Mouse (Mus musculus): ENCODE data around the gene Ptafr. TPM values are rescaled to one million over a fixed set of nuclear protein-coding genes. Genes with fewer than 3 reads are reported as not detected.

The Ptafr gene
- polyA plus RNA-seq, 1 experiment: 10.6 TPM

DNA sequence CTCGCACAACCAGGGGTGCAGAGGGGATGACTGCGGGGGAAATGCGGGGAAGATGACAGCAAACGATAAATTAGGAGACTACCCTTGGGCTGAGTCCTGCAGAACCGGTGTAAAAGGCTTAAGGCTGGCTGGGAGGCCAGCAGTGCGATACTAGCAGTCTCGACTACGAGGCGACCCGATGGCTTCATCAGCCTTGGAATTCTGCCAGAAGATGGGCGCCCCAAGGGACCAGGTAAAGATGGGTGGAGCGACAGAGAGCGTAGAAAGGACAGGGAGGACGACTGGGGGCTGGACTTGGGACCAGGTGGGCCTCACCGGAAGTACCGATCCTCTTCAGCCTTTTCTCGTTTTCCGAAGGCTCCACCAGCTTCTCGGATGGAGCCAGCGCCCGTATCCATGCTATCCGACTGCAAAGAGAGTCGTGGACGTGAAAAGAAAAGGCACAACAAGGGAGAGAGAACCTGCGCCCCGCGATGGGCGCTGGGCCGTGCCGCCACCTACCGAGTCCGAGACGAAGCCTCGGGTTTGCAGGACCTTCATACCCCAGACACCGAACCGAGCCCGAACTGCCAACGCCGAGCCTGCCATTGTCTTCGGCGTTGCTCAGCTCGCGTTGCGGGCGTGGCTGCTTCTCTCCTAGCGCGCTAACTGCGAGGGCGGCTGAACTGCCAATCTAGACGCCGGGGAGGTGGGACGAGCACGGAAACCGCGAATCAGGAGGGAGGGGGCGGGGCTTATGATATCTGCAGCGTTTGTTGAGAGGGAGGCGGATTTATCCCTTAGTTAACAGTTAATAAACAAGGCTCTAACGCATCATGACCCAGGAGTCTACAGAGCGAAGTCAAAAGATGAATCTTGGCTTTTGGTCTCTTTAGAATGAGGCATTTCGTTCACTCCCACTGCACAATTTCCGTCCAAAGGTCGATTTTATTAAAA is 30.6 kb upstream of the Ptafr start, which contains the start of gene Atpif1:
TSS of gene Atpif1 (minus strand) at position 679 of the 936 bp plus-strand sequence.
- peak within 1 kb of the TSS; percentile 89 for H3K4me3 ChIP-seq (ENCODE audit: extremely low read depth, insufficient read depth, insufficient read length)
- peaks cover 2% of the 10 kb centered on the region; the same call in 1 of the 2 replicates for H3K36me3 ChIP-seq (ENCODE audit: control insufficient read depth, insufficient read depth, low read length)
- H3K27ac ChIP-seq (ENCODE audit: insufficient read depth, low read length): peak within 1 kb of the TSS; percentile 73
- no peaks in the 10 kb centered on the region; the same call in 1 of the 2 replicates for H3K4me1 ChIP-seq (ENCODE audit: control insufficient read depth, insufficient read depth, insufficient read length)
- no peak for TF ChIP-seq CTCF (IDR thresholded peaks at IDR 0.05; ENCODE audit: extremely low read depth, insufficient read depth, insufficient read length, insufficient replicate concordance)
- TF ChIP-seq POLR2A (IDR thresholded peaks at IDR 0.05; ENCODE audit: low read depth, low read length): peak; percentile 43; the same call in 1 of the 2 replicates
- no peaks in the 10 kb centered on the region for H3K27me3 ChIP-seq (ENCODE audit: control insufficient read depth, insufficient read depth, low read length)
- DNase-seq (ENCODE audit: low read depth in 1 of 2, low spot score in 2 of 2): peak; percentile 83 to 85
- under 1% methylated on average over 63 of the region's 63 CpGs for WGBS

- peak; percentile 78 for TF ChIP-seq POLR2A (IDR thresholded peaks at IDR 0.05; ENCODE audit: low read depth, low read length)
- TF ChIP-seq CTCF (IDR thresholded peaks at IDR 0.05; ENCODE audit: extremely low read depth, insufficient read depth, insufficient read length, insufficient replicate concordance): no peak
- DNase-seq (ENCODE audit: low read depth in 1 of 2, low spot score in 2 of 2): peak; percentile 89 to 96
- no peaks in the 10 kb centered on the region; the same call in 1 of the 2 replicates for H3K4me1 ChIP-seq (ENCODE audit: control insufficient read depth, insufficient read depth, insufficient read length)
- under 1% methylated on average over 59 of the region's 60 CpGs for WGBS
- no peaks in the 10 kb centered on the region for H3K27me3 ChIP-seq (ENCODE audit: control insufficient read depth, insufficient read depth, low read length)
- peak within 1 kb of the TSS; percentile 96 for H3K4me3 ChIP-seq (ENCODE audit: extremely low read depth, insufficient read depth, insufficient read length)
- 0 out of 2 replicates have a peak, but pooled peaks cover 2% of the 10 kb centered on the region for H3K36me3 ChIP-seq (ENCODE audit: control insufficient read depth, insufficient read depth, low read length)
- peak within 1 kb of the TSS; percentile 76 for H3K27ac ChIP-seq (ENCODE audit: insufficient read depth, low read length)
These were observed 28.3 kb upstream of the Ptafr start, which contains the start of gene Dnajc8 for GRCm38 (mm10) chr4:132535406-132536121. TSS of gene Dnajc8 (plus strand) at chr4:132535550.

- Histone ChIP-seq H3K27me3 (ENCODE audit: control insufficient read depth, insufficient read depth, low read length) (no peaks in the 10 kb centered on the region), H3K4me3 (ENCODE audit: extremely low read depth, insufficient read depth, insufficient read length) (no peak overlapping the region), H3K36me3 (ENCODE audit: control insufficient read depth, insufficient read depth, low read length) (peaks cover 16% of the 10 kb centered on the region), H3K27ac (ENCODE audit: insufficient read depth, low read length) (no peak overlapping the region), H3K4me1 (ENCODE audit: control insufficient read depth, insufficient read depth, insufficient read length) (no peaks in the 10 kb centered on the region; the same call in 1 of the 2 replicates)
- WGBS: 85% methylated on average over 5 of the region's 5 CpGs
- DNase-seq (ENCODE audit: low read depth in 1 of 2, low spot score in 2 of 2): no peak
- TF ChIP-seq POLR2A (IDR thresholded peaks at IDR 0.05; ENCODE audit: low read depth, low read length) (no peak), CTCF (IDR thresholded peaks at IDR 0.05; ENCODE audit: extremely low read depth, insufficient read depth, insufficient read length, insufficient replicate concordance) (no peak)
These were observed 24.4 kb upstream of the Ptafr start for GRCm38 (mm10) chr4:132539481-132539880.

DNA sequence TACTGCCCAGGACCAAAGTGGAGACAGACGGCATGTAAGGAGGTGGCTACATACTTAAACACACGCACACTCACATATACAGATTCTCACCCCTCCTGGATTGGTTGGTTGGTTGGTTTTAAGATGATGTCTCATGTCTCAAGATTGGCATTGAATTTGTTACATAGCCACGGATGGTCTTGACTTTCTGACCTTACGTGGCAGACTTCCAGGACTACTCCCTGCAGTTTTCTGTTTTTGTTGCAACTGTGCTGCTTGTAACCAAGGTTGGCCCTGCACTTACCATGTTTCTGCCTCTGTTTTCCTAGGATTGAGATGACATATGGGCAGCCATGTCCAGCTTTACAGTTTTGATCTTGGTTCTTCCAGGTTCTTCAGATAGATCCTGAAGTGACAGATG is 22.5 kb upstream of the Ptafr start:
- Histone ChIP-seq H3K4me1 (ENCODE audit: control insufficient read depth, insufficient read depth, insufficient read length) (no peaks in the 10 kb centered on the region; the same call in 1 of the 2 replicates), H3K36me3 (ENCODE audit: control insufficient read depth, insufficient read depth, low read length) (peaks cover 19% of the 10 kb centered on the region), H3K27me3 (ENCODE audit: control insufficient read depth, insufficient read depth, low read length) (no peaks in the 10 kb centered on the region), H3K27ac (ENCODE audit: insufficient read depth, low read length) (no peak overlapping the region), H3K4me3 (ENCODE audit: extremely low read depth, insufficient read depth, insufficient read length) (no peak overlapping the region)
- DNase-seq (ENCODE audit: low read depth in 1 of 2, low spot score in 2 of 2): no peak
- WGBS: 91% methylated on average over 4 of the region's 4 CpGs
- TF ChIP-seq POLR2A (IDR thresholded peaks at IDR 0.05; ENCODE audit: low read depth, low read length): no peak
- no peak for TF ChIP-seq CTCF (IDR thresholded peaks at IDR 0.05; ENCODE audit: extremely low read depth, insufficient read depth, insufficient read length, insufficient replicate concordance)

DNA sequence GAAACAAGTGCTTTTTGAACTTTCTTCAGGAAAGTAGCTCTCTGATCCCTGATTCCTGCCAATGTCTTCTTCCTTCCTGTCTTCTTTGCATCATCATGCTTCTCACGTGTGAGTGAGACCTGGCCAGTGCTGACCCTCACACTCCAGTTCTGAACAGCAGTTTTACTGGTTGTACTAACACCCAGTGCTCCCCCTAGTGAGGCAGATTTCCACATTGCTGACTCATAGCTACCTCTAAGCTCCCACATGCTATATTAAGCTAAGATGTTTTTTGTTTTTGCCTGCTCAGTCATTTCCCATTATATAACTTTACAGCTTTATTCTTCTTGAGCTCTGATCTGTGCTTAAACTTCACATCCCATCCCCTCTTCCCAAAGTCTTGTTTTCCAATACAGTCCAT is 21.1 kb upstream of the Ptafr start:
- no peaks in the 10 kb centered on the region for H3K4me1 ChIP-seq (ENCODE audit: control insufficient read depth, insufficient read depth, insufficient read length)
- H3K27me3 ChIP-seq (ENCODE audit: control insufficient read depth, insufficient read depth, low read length): no peaks in the 10 kb centered on the region
- no peak overlapping the region for H3K27ac ChIP-seq (ENCODE audit: insufficient read depth, low read length)
- WGBS: 29% methylated on average over 1 of the region's 1 CpGs
- DNase-seq (ENCODE audit: low read depth in 1 of 2, low spot score in 2 of 2): no peak
- no peak for TF ChIP-seq CTCF (IDR thresholded peaks at IDR 0.05; ENCODE audit: extremely low read depth, insufficient read depth, insufficient read length, insufficient replicate concordance)
- H3K36me3 ChIP-seq (ENCODE audit: control insufficient read depth, insufficient read depth, low read length): peaks cover 26% of the 10 kb centered on the region
- no peak overlapping the region for H3K4me3 ChIP-seq (ENCODE audit: extremely low read depth, insufficient read depth, insufficient read length)

DNA sequence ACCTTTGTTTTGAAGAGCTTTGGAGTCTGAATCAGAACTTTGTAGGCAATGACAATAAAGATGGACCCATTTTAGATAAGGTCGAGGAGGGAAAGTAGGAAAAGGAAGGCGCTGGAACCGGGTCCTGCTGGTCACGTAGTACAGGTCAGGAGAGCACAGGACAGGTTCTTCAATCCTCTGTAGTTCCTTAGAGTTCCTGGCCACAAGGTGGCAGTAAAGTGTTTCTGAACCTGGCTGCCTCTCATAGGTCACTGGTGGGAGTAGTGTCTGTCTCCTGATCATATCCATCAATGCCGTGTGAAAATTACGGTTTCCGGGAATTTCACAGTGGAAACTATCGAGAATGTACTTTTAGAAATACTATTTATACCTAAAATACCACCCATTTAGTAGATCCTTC is 18.0 kb upstream of the Ptafr start:
- Histone ChIP-seq H3K27ac (ENCODE audit: insufficient read depth, low read length) (no peak overlapping the region), H3K4me3 (ENCODE audit: extremely low read depth, insufficient read depth, insufficient read length) (no peak overlapping the region), H3K36me3 (ENCODE audit: control insufficient read depth, insufficient read depth, low read length) (peaks cover 31% of the 10 kb centered on the region), H3K27me3 (ENCODE audit: control insufficient read depth, insufficient read depth, low read length) (no peaks in the 10 kb centered on the region), H3K4me1 (ENCODE audit: control insufficient read depth, insufficient read depth, insufficient read length) (no peaks in the 10 kb centered on the region)
- 36% methylated on average over 8 of the region's 8 CpGs for WGBS
- DNase-seq (ENCODE audit: low read depth in 1 of 2, low spot score in 2 of 2): peak; percentile 50 to 70
- peak; percentile 72; the same call in 1 of the 2 replicates for TF ChIP-seq CTCF (IDR thresholded peaks at IDR 0.05; ENCODE audit: extremely low read depth, insufficient read depth, insufficient read length, insufficient replicate concordance)
- no peak for TF ChIP-seq POLR2A (IDR thresholded peaks at IDR 0.05; ENCODE audit: low read depth, low read length)
